Mouse (Mus musculus) small intestine, adult 2 months (tissue): Measurements from ENCODE around the gene Insr. TPM values are rescaled to one million over a fixed set of nuclear protein-coding genes. Genes with fewer than 3 reads are reported as not detected.
"Not testable (repeated sequence)": the region's sequence is repeated elsewhere in the genome, so short reads cannot be mapped to it uniquely, and the experiment has no call there.

ENCODE experiments used
- H3K27ac ChIP-seq: fragments of 200-500 bp; 2 replicates; pipeline ENCODE4 v1.5.1; 2012; ENCODE audit warnings: low read depth, low read length, control low read depth, inconsistent platforms; ENCODE audit not compliant: insufficient read depth
- H3K27me3 ChIP-seq: fragments of 200-500 bp; 2 replicates; pipeline ENCODE4 v1.6.1; 2012; ENCODE audit warnings: mild to moderate bottlenecking, moderate library complexity, low read length, inconsistent platforms; ENCODE audit not compliant: control insufficient read depth, insufficient read depth
- H3K36me3 ChIP-seq: fragments of 200-500 bp; 2 replicates; pipeline ENCODE4 v1.6.1; 2012; ENCODE audit warnings: mild to moderate bottlenecking, low read length, control low read depth, inconsistent platforms; ENCODE audit not compliant: control insufficient read depth, insufficient read depth
- H3K4me1 ChIP-seq: fragments of 200-500 bp; 2 replicates; pipeline ENCODE4 v1.6.1; 2012; ENCODE audit warnings: low read length, inconsistent platforms, mixed read lengths; ENCODE audit not compliant: control insufficient read depth, insufficient read depth, insufficient read length
- H3K4me3 ChIP-seq: fragments of 200-500 bp; 2 replicates; pipeline ENCODE4 v1.5.1; 2012; ENCODE audit warnings: low read depth, mild to moderate bottlenecking, control low read depth, inconsistent platforms, low read length, moderate library complexity
- CTCF ChIP-seq: fragments of 200-500 bp; IDR thresholded peaks from 2 replicates; pipeline ENCODE4 v1.5.1; 2012; ENCODE audit warnings: low read depth, mild to moderate bottlenecking, control low read depth, inconsistent platforms, low read length, moderate library complexity, mixed read lengths; ENCODE audit not compliant: insufficient replicate concordance, insufficient read length; ENCODE audit errors: extremely low read depth
- POLR2A ChIP-seq: fragments of 200-500 bp; IDR thresholded peaks from 2 replicates; pipeline ENCODE4 v1.6.1; 2012; ENCODE audit warnings: low read depth, mild to moderate bottlenecking, control low read depth, inconsistent platforms, low read length, moderate library complexity
- WGBS: fragments of 180-500 bp; shearing (Covaris S2); methylation state at CpG from one replicate; pipeline ENCODE4 v1.1.7; 2018; 5-methylcytosine and 5-hydroxymethylcytosine counted together
- polyA plus RNA-seq: library from polyadenylated mRNA; depleted of rRNA; stranded (reverse); fragments of >200 nt; gene quantifications from 2 replicates; pipeline ENCODE4 v1.2.3, GENCODE M21; 2012; rRNA removed

The Insr gene
- polyA plus RNA-seq, result 13.3 and 21.8 TPM in 2 replicates

GRCm38 (mm10) chr8:3278934-3279720, at the start of gene Insr:
Gene Insr (minus strand): TSS chr8:3279617.
- Histone ChIP-seq H3K4me3 (peak within 1 kb of the TSS; percentile 98), H3K4me1 (peaks cover 16% of the 10 kb centered on the region), H3K27ac (peak within 1 kb of the TSS; percentile 88), H3K27me3 (no peaks in the 10 kb centered on the region), H3K36me3 (no peaks in the 10 kb centered on the region)
- TF ChIP-seq POLR2A, result peak; percentile 70
- TF ChIP-seq CTCF, result no peak
- under 1% methylated on average over 61 of the region's 61 CpGs for WGBS

- Histone ChIP-seq H3K27me3 (no peaks in the 10 kb centered on the region), H3K36me3 (no peaks in the 10 kb centered on the region), H3K4me1 (0 out of 2 replicates have a peak, but pooled peaks cover 2% of the 10 kb centered on the region), H3K27ac (no peak overlapping the region), H3K4me3 (no peak overlapping the region)
- no peak for TF ChIP-seq CTCF
- no peak for TF ChIP-seq POLR2A
- WGBS, result 45% methylated on average over 8 of the region's 8 CpGs
Measured at GRCm38 (mm10) chr8:3327538-3328245, 48.3 kb upstream of the Insr start.

- 82% methylated on average over 1 of the region's 1 CpGs for WGBS
Measured at GRCm38 (mm10) chr8:3327056-3327455, 47.6 kb upstream of the Insr start.

GRCm38 (mm10) chr8:3324253-3324652, 44.8 kb upstream of the Insr start:
- H3K27me3 ChIP-seq, result no peaks in the 10 kb centered on the region
- no peak for TF ChIP-seq CTCF
- H3K4me1 ChIP-seq, result 0 out of 2 replicates have a peak, but pooled peaks cover 2% of the 10 kb centered on the region
- no peaks in the 10 kb centered on the region for H3K36me3 ChIP-seq
- H3K27ac ChIP-seq, result no peak overlapping the region
- WGBS, result 56% methylated on average over 2 of the region's 2 CpGs
- H3K4me3 ChIP-seq, result no peak overlapping the region

More at GRCm38 (mm10) chr8:3327056-3327455, 47.6 kb upstream of the Insr start:
- H3K4me1 ChIP-seq, result 0 out of 2 replicates have a peak, but pooled peaks cover 2% of the 10 kb centered on the region
- TF ChIP-seq POLR2A (no peak), CTCF (no peak)
- no peaks in the 10 kb centered on the region for H3K36me3 ChIP-seq
- no peak overlapping the region for H3K4me3 ChIP-seq
- H3K27me3 ChIP-seq, result no peaks in the 10 kb centered on the region
- H3K27ac ChIP-seq, result no peak overlapping the region

- H3K36me3 ChIP-seq, H3K27ac ChIP-seq, H3K4me1 ChIP-seq, H3K27me3 ChIP-seq, H3K4me3 ChIP-seq: not testable (repeated sequence)
- WGBS, result 95% methylated on average over 11 of the region's 11 CpGs
Measured at GRCm38 (mm10) chr8:3319267-3319666, 39.9 kb upstream of the Insr start.

GRCm38 (mm10) chr8:3316585-3316984, 37.2 kb upstream of the Insr start:
- TF ChIP-seq CTCF (no peak), POLR2A (no peak)
- H3K4me3 ChIP-seq, result no peak overlapping the region
- WGBS, result 57% methylated on average over 5 of the region's 5 CpGs

GRCm38 (mm10) chr8:3314345-3314744, 34.9 kb upstream of the Insr start:
- Histone ChIP-seq H3K4me3 (no peak overlapping the region), H3K4me1 (no peaks in the 10 kb centered on the region), H3K27me3 (no peaks in the 10 kb centered on the region), H3K27ac (no peak overlapping the region), H3K36me3 (no peaks in the 10 kb centered on the region)
- WGBS, result 82% methylated on average over 2 of the region's 2 CpGs
- no peak for TF ChIP-seq CTCF
- TF ChIP-seq POLR2A, result no peak

More at GRCm38 (mm10) chr8:3316585-3316984, 37.2 kb upstream of the Insr start:
- Histone ChIP-seq H3K27ac (no peak overlapping the region), H3K36me3 (no peaks in the 10 kb centered on the region), H3K27me3 (no peaks in the 10 kb centered on the region), H3K4me1 (no peaks in the 10 kb centered on the region)
